Mouse (Mus musculus): Measurements from ENCODE around the gene Grik3. TPM values are rescaled to one million over a fixed set of nuclear protein-coding genes. Genes with fewer than 3 reads are reported as not detected.

The Grik3 gene
- polyA plus RNA-seq, 1 experiment from 2014 or later, result 1.1 TPM

GRCm38 (mm10) chr4:125488796-125489637 is 1.5 kb upstream of the Grik3 start:
- ATAC-seq (ENCODE audit: insufficient number of reproducible peaks, insufficient read depth, low FRiP score, low read depth), result no peak
- Histone ChIP-seq H3K9me3 (ENCODE audit: control insufficient read depth, low read depth, low read length) (no peaks in the 10 kb centered on the region), H3K36me3 (ENCODE audit: control insufficient read depth, insufficient read depth, low read length) (no peaks in the 10 kb centered on the region), H3K27me3 (ENCODE audit: control insufficient read depth, insufficient read depth, low read length) (peaks cover 91% of the 10 kb centered on the region), H3K4me2 (replicated peaks; ENCODE audit: low read depth, low read length) (no peak overlapping the region), H3K4me3 (ENCODE audit: low read depth, low read length) (no peak overlapping the region), H3K4me1 (ENCODE audit: control insufficient read depth, insufficient read depth, low read length) (no peaks in the 10 kb centered on the region), H3K27ac (ENCODE audit: low read length) (no peak overlapping the region), H3K9ac (replicated peaks; ENCODE audit: low read depth, low read length) (no peak overlapping the region)
- 3% methylated on average over 26 of the region's 26 CpGs for WGBS

- Histone ChIP-seq H3K27ac (ENCODE audit: low read length) (no peak overlapping the region), H3K27me3 (ENCODE audit: control insufficient read depth, insufficient read depth, low read length) (peaks cover 95% of the 10 kb centered on the region), H3K4me1 (ENCODE audit: control insufficient read depth, insufficient read depth, low read length) (no peaks in the 10 kb centered on the region), H3K4me3 (ENCODE audit: low read depth, low read length) (peak overlapping the region; percentile 25), H3K9me3 (ENCODE audit: control insufficient read depth, low read depth, low read length) (no peaks in the 10 kb centered on the region), H3K36me3 (ENCODE audit: control insufficient read depth, insufficient read depth, low read length) (no peaks in the 10 kb centered on the region), H3K9ac (replicated peaks; ENCODE audit: low read depth, low read length) (no peak overlapping the region), H3K4me2 (replicated peaks; ENCODE audit: low read depth, low read length) (peak overlapping the region; percentile 51)
- under 1% methylated on average over 50 of the region's 81 CpGs for WGBS
- peak; percentile 78; the same call in 1 of the 2 replicates for ATAC-seq (ENCODE audit: insufficient number of reproducible peaks, insufficient read depth, low FRiP score, low read depth)
Measured at GRCm38 (mm10) chr4:125489901-125490590, 454 bp upstream of the Grik3 start.

- Histone ChIP-seq H3K4me1 (ENCODE audit: control insufficient read depth, insufficient read depth, low read length) (no peaks in the 10 kb centered on the region), H3K27me3 (ENCODE audit: control insufficient read depth, insufficient read depth, low read length) (peaks cover 86% of the 10 kb centered on the region), H3K4me3 (ENCODE audit: low read depth, low read length) (peak overlapping the region; percentile 25), H3K36me3 (ENCODE audit: control insufficient read depth, insufficient read depth, low read length) (no peaks in the 10 kb centered on the region), H3K9me3 (ENCODE audit: control insufficient read depth, low read depth, low read length) (no peaks in the 10 kb centered on the region), H3K27ac (ENCODE audit: low read length) (no peak overlapping the region), H3K4me2 (replicated peaks; ENCODE audit: low read depth, low read length) (peak overlapping the region; percentile 51; the same call in 1 of the 2 replicates), H3K9ac (replicated peaks; ENCODE audit: low read depth, low read length) (no peak overlapping the region)
- ATAC-seq (ENCODE audit: insufficient number of reproducible peaks, insufficient read depth, low FRiP score, low read depth), result no peak
- WGBS, result under 1% methylated on average over 42 of the region's 42 CpGs
Measured at GRCm38 (mm10) chr4:125491505-125492121, 1.1 kb downstream of the Grik3 start.

- 14% methylated on average over 9 of the region's 9 CpGs for WGBS
- no peak for ATAC-seq (ENCODE audit: insufficient number of reproducible peaks, insufficient read depth, low FRiP score, low read depth)
- no peak overlapping the region; the same call in 1 of the 2 replicates for H3K4me2 ChIP-seq (replicated peaks; ENCODE audit: low read depth, low read length)
- no peak overlapping the region for H3K27ac ChIP-seq (ENCODE audit: low read length)
- H3K4me1 ChIP-seq (ENCODE audit: control insufficient read depth, insufficient read depth, low read length), result no peaks in the 10 kb centered on the region
- H3K4me3 ChIP-seq (ENCODE audit: low read depth, low read length), result peak overlapping the region; percentile 25; the same call in 1 of the 2 replicates
- peaks cover 84% of the 10 kb centered on the region for H3K27me3 ChIP-seq (ENCODE audit: control insufficient read depth, insufficient read depth, low read length)
- H3K9ac ChIP-seq (replicated peaks; ENCODE audit: low read depth, low read length), result no peak overlapping the region
- no peaks in the 10 kb centered on the region for H3K36me3 ChIP-seq (ENCODE audit: control insufficient read depth, insufficient read depth, low read length)
- no peaks in the 10 kb centered on the region for H3K9me3 ChIP-seq (ENCODE audit: control insufficient read depth, low read depth, low read length)
Measured at GRCm38 (mm10) chr4:125492122-125492505, 1.6 kb downstream of the Grik3 start.

- H3K27ac ChIP-seq (ENCODE audit: low read length), result no peak overlapping the region
Measured at GRCm38 (mm10) chr4:125492706-125493105, 2.2 kb downstream of the Grik3 start.

GRCm38 (mm10) chr4:125493124-125493523 is 2.6 kb downstream of the Grik3 start:
- Histone ChIP-seq H3K4me1 (ENCODE audit: control insufficient read depth, insufficient read depth, low read length) (no peaks in the 10 kb centered on the region), H3K27ac (ENCODE audit: low read length) (no peak overlapping the region), H3K27me3 (ENCODE audit: control insufficient read depth, insufficient read depth, low read length) (peaks cover 83% of the 10 kb centered on the region), H3K4me2 (replicated peaks; ENCODE audit: low read depth, low read length) (no peak overlapping the region), H3K36me3 (ENCODE audit: control insufficient read depth, insufficient read depth, low read length) (no peaks in the 10 kb centered on the region), H3K9ac (replicated peaks; ENCODE audit: low read depth, low read length) (no peak overlapping the region), H3K4me3 (ENCODE audit: low read depth, low read length) (no peak overlapping the region), H3K9me3 (ENCODE audit: control insufficient read depth, low read depth, low read length) (no peaks in the 10 kb centered on the region)
- no peak for ATAC-seq (ENCODE audit: insufficient number of reproducible peaks, insufficient read depth, low FRiP score, low read depth)
- WGBS, result 10% methylated on average over 8 of the region's 8 CpGs

More at GRCm38 (mm10) chr4:125492706-125493105, 2.2 kb downstream of the Grik3 start:
- Histone ChIP-seq H3K27me3 (ENCODE audit: control insufficient read depth, insufficient read depth, low read length) (peaks cover 83% of the 10 kb centered on the region), H3K4me1 (ENCODE audit: control insufficient read depth, insufficient read depth, low read length) (no peaks in the 10 kb centered on the region), H3K9ac (replicated peaks; ENCODE audit: low read depth, low read length) (no peak overlapping the region), H3K4me2 (replicated peaks; ENCODE audit: low read depth, low read length) (no peak overlapping the region; the same call in 1 of the 2 replicates), H3K9me3 (ENCODE audit: control insufficient read depth, low read depth, low read length) (no peaks in the 10 kb centered on the region), H3K4me3 (ENCODE audit: low read depth, low read length) (no peak overlapping the region), H3K36me3 (ENCODE audit: control insufficient read depth, insufficient read depth, low read length) (no peaks in the 10 kb centered on the region)
- WGBS, result 21% methylated on average over 9 of the region's 9 CpGs
- ATAC-seq (ENCODE audit: insufficient number of reproducible peaks, insufficient read depth, low FRiP score, low read depth), result no peak

- peaks cover 64% of the 10 kb centered on the region for H3K27me3 ChIP-seq (ENCODE audit: control insufficient read depth, insufficient read depth, low read length)
- H3K4me1 ChIP-seq (ENCODE audit: control insufficient read depth, insufficient read depth, low read length), result no peaks in the 10 kb centered on the region
- no peak overlapping the region for H3K4me2 ChIP-seq (replicated peaks; ENCODE audit: low read depth, low read length)
Measured at GRCm38 (mm10) chr4:125495477-125495876, 5.0 kb downstream of the Grik3 start.

GRCm38 (mm10) chr4:125497001-125497400 is 6.5 kb downstream of the Grik3 start:
- WGBS, result 17% methylated on average over 1 of the region's 1 CpGs
- Histone ChIP-seq H3K9me3 (ENCODE audit: control insufficient read depth, low read depth, low read length) (no peaks in the 10 kb centered on the region), H3K27ac (ENCODE audit: low read length) (no peak overlapping the region), H3K9ac (replicated peaks; ENCODE audit: low read depth, low read length) (no peak overlapping the region), H3K27me3 (ENCODE audit: control insufficient read depth, insufficient read depth, low read length) (peaks cover 49% of the 10 kb centered on the region), H3K4me1 (ENCODE audit: control insufficient read depth, insufficient read depth, low read length) (no peaks in the 10 kb centered on the region), H3K4me2 (replicated peaks; ENCODE audit: low read depth, low read length) (no peak overlapping the region), H3K4me3 (ENCODE audit: low read depth, low read length) (no peak overlapping the region), H3K36me3 (ENCODE audit: control insufficient read depth, insufficient read depth, low read length) (no peaks in the 10 kb centered on the region)
- no peak for ATAC-seq (ENCODE audit: insufficient number of reproducible peaks, insufficient read depth, low FRiP score, low read depth)

More at GRCm38 (mm10) chr4:125495477-125495876, 5.0 kb downstream of the Grik3 start:
- Histone ChIP-seq H3K9ac (replicated peaks; ENCODE audit: low read depth, low read length) (no peak overlapping the region), H3K36me3 (ENCODE audit: control insufficient read depth, insufficient read depth, low read length) (no peaks in the 10 kb centered on the region), H3K9me3 (ENCODE audit: control insufficient read depth, low read depth, low read length) (no peaks in the 10 kb centered on the region), H3K27ac (ENCODE audit: low read length) (no peak overlapping the region), H3K4me3 (ENCODE audit: low read depth, low read length) (no peak overlapping the region)
- WGBS, result 36% methylated on average over 8 of the region's 8 CpGs
- ATAC-seq (ENCODE audit: insufficient number of reproducible peaks, insufficient read depth, low FRiP score, low read depth), result no peak

All from stomach, embryonic 14.5 days (tissue).